Mouse (Mus musculus): ENCODE measurements around the gene 9530077C05Rik. TPM values are rescaled to one million over a fixed set of nuclear protein-coding genes. Genes with fewer than 3 reads are reported as not detected.
A peak's percentile ranks its signal among the peaks of the same experiment; 100 is the strongest.

9530077C05Rik gene
- 3.6 and 5.0 TPM in 2 replicates for polyA plus RNA-seq (2015; fragmentation: Nextera tagmentation; extraction: Ambion mirVana)

DNA sequence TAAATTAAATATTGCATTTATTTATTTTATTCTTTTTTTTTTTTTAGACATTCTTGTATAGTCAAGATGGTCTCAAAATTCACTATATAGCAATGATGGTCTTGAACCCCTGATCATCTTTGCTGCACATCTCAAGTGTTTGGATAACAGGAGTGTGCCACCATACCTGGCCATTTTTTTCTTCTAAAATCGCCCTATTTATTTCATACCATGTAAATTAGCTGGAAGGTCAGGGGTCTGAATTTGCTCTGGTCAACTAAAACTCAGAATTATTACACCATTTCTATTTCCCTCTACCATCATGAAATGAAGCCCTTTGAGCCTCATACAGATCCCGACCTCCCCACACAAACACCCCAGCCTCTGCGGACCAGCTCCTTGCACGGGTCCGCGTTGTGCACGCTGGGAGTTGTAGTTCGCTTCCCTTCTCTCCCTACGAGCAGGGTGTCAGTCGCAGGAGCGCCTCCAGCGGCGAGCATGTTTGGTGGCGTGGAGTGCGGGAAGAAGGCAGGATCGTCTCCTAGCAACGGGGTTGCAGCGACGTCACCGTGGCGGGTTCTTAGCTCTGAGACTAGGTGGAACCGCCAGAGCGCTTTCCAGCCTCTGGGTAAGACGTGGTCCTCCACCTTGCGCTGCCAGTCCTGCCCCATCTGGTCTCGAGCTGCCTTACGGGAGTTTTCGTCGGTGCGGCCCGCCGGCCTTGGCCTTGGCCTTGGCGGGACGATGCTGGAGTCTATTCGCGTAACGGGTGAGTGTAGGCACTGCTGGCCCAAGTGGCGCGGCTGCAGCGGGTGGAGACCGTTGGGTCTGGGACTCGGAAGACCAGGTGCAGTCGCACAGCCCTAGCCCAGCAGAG lies at the start of gene 9530077C05Rik:
Gene 9530077C05Rik, plus strand, starts transcription at position 512 of the 856 bp plus-strand sequence.
- Histone ChIP-seq H3K27ac (0 out of 2 replicates have a peak within 1 kb of the TSS, but pooled peaks have one; percentile 33), H3K36me3 (no peaks in the 10 kb centered on the region), H3K27me3 (no peaks in the 10 kb centered on the region), H3K4me2 (peak within 1 kb of the TSS; percentile 89), H3K9me3 (replicated peaks) (no peaks in the 10 kb centered on the region), H3K4me1 (peaks cover 3% of the 10 kb centered on the region; the same call in 1 of the 2 replicates), H3K4me3 (replicated peaks) (peak within 1 kb of the TSS; percentile 65), H3K9ac (peak within 1 kb of the TSS; percentile 63)
- ATAC-seq (replicated peaks; ENCODE audit: low FRiP score) = peak; percentile 98
- under 1% methylated on average over 43 of the region's 43 CpGs for WGBS

GRCm38 (mm10) chr9:22366221-22366620 lies 45.1 kb upstream of the 9530077C05Rik start:
- ATAC-seq (replicated peaks; ENCODE audit: low FRiP score) = no peak
- WGBS = 95% methylated on average over 2 of the region's 2 CpGs
- Histone ChIP-seq H3K4me1 (no peaks in the 10 kb centered on the region), H3K9me3 (replicated peaks) (no peaks in the 10 kb centered on the region), H3K4me3 (replicated peaks) (no peak overlapping the region), H3K27ac (no peak overlapping the region), H3K4me2 (no peak overlapping the region), H3K9ac (no peak overlapping the region), H3K27me3 (no peaks in the 10 kb centered on the region), H3K36me3 (peaks cover 88% of the 10 kb centered on the region)

DNA sequence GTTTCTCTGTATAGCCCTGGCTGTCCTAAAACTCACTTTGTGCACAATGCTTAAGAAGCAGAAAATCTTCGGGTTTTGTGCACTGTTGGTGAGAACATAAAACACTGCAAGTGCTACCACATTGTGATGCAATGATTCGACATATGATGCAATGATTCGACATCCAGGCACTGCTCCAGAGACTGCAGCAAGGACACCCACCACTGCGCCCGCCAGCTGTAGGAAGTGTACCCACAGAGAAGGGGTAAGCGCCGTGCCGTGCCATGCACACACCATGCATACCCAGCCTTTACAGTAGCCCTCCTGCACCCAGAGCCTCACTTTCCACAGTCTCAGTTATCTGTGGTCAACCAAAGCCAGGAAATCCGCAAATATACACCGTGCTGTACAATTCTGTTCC lies 44.7 kb upstream of the 9530077C05Rik start:
- Histone ChIP-seq H3K4me2 (no peak overlapping the region), H3K27ac (no peak overlapping the region), H3K27me3 (no peaks in the 10 kb centered on the region), H3K36me3 (peaks cover 88% of the 10 kb centered on the region), H3K4me3 (replicated peaks) (no peak overlapping the region), H3K4me1 (no peaks in the 10 kb centered on the region), H3K9ac (no peak overlapping the region), H3K9me3 (replicated peaks) (no peaks in the 10 kb centered on the region)
- no peak for ATAC-seq (replicated peaks; ENCODE audit: low FRiP score)
- WGBS = 94% methylated on average over 10 of the region's 10 CpGs

- H3K27ac ChIP-seq = no peak overlapping the region
- no peak for ATAC-seq (replicated peaks; ENCODE audit: low FRiP score)
- H3K27me3 ChIP-seq = no peaks in the 10 kb centered on the region
- no peak overlapping the region for H3K9ac ChIP-seq
- peaks cover 90% of the 10 kb centered on the region for H3K36me3 ChIP-seq
- WGBS = 80% methylated on average over 6 of the region's 6 CpGs
- no peak overlapping the region for H3K4me2 ChIP-seq
- H3K9me3 ChIP-seq (replicated peaks) = no peaks in the 10 kb centered on the region
- no peaks in the 10 kb centered on the region for H3K4me1 ChIP-seq
- no peak overlapping the region for H3K4me3 ChIP-seq (replicated peaks)
Observed at GRCm38 (mm10) chr9:22368030-22368429, 43.3 kb upstream of the 9530077C05Rik start.

DNA sequence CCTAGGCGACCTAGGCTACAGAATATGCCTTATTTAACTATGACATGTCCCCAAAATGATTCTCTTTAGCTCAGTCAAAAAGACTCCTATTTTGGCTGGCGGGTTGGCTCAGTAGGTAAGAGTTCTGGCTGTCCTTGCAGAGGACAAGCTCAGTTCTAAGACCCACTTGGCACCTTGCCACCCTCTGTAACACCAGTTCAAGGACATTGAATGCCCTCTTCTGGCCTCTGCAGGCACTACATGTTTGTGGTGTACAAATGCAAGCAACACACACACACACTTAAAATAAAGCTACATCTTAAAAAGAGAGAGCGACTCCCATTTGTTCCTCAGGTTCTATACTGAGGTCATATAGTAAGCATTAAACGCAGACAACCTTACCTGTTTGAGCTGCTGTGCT lies 38.6 kb upstream of the 9530077C05Rik start:
- Histone ChIP-seq H3K27ac (no peak overlapping the region), H3K4me1 (no peaks in the 10 kb centered on the region), H3K9me3 (replicated peaks) (no peaks in the 10 kb centered on the region), H3K36me3 (peaks cover 88% of the 10 kb centered on the region), H3K4me2 (no peak overlapping the region), H3K4me3 (replicated peaks) (no peak overlapping the region), H3K9ac (no peak overlapping the region), H3K27me3 (no peaks in the 10 kb centered on the region)
- 94% methylated on average over 4 of the region's 4 CpGs for WGBS
- ATAC-seq (replicated peaks; ENCODE audit: low FRiP score) = no peak

- Histone ChIP-seq H3K27me3 (no peaks in the 10 kb centered on the region), H3K4me2 (no peak overlapping the region), H3K9me3 (replicated peaks) (0 out of 2 replicates have a peak, but pooled peaks cover 3% of the 10 kb centered on the region), H3K4me1 (no peaks in the 10 kb centered on the region), H3K4me3 (replicated peaks) (no peak overlapping the region), H3K9ac (no peak overlapping the region), H3K27ac (no peak overlapping the region), H3K36me3 (peaks cover 88% of the 10 kb centered on the region)
- 88% methylated on average over 5 of the region's 5 CpGs for WGBS
- no peak for ATAC-seq (replicated peaks; ENCODE audit: low FRiP score)
Observed at GRCm38 (mm10) chr9:22376086-22376485, 35.2 kb upstream of the 9530077C05Rik start.

DNA sequence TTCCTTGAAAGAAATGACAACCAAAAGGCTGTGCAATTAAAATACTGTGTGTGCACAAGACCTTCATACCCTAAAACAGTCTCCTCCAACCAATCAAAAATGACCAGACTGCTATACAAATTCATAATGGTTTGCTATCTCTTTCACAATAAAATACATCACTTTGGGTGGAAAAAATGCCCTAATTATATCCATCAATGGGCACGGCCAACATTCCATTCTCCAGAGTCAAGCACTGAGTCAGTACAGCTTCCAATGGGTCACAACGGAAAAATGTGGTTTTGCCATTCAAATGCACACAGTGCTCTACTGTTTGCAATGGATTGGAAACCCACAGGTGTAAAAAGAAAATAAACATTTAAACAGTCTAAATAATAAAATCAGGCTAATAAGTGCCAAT lies 25.4 kb upstream of the 9530077C05Rik start:
- no peak for ATAC-seq (replicated peaks; ENCODE audit: low FRiP score)
- Histone ChIP-seq H3K36me3 (peaks cover 25% of the 10 kb centered on the region), H3K4me3 (replicated peaks) (no peak overlapping the region), H3K4me2 (no peak overlapping the region), H3K9me3 (replicated peaks) (no peaks in the 10 kb centered on the region), H3K27ac (no peak overlapping the region), H3K27me3 (no peaks in the 10 kb centered on the region), H3K4me1 (peaks cover 22% of the 10 kb centered on the region), H3K9ac (no peak overlapping the region)
- WGBS = 74% methylated on average over 2 of the region's 2 CpGs

DNA sequence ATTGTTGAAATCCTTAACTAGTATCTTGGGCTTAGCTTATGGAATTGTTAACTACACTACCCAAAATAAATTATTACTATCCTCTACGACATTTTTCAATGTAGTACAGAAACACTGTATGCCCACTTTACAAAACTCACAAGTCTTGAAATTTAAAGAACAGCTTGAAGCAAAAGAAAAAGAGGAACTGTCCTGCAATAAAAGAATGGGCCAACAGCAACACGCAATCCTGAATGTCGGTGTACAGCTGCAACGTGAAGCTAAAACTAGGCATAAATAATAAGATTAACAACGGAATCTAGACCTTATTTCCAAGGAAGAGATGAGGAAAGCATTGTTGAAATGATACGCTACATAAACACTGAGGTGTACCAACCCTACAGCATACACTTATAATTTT lies 23.4 kb upstream of the 9530077C05Rik start:
- no peak for ATAC-seq (replicated peaks; ENCODE audit: low FRiP score)
- H3K9me3 ChIP-seq (replicated peaks) = no peaks in the 10 kb centered on the region
- peak overlapping the region; percentile 79; the same call in 1 of the 2 replicates for H3K9ac ChIP-seq
- H3K27me3 ChIP-seq = no peaks in the 10 kb centered on the region
- peak overlapping the region; percentile 82 for H3K4me2 ChIP-seq
- H3K4me1 ChIP-seq = peaks cover 22% of the 10 kb centered on the region
- peak overlapping the region; percentile 95; the same call in 1 of the 2 replicates for H3K27ac ChIP-seq
- WGBS = 15% methylated on average over 6 of the region's 6 CpGs
- H3K4me3 ChIP-seq (replicated peaks) = peak overlapping the region; percentile 87
- H3K36me3 ChIP-seq = peaks cover 6% of the 10 kb centered on the region; the same call in 1 of the 2 replicates

DNA sequence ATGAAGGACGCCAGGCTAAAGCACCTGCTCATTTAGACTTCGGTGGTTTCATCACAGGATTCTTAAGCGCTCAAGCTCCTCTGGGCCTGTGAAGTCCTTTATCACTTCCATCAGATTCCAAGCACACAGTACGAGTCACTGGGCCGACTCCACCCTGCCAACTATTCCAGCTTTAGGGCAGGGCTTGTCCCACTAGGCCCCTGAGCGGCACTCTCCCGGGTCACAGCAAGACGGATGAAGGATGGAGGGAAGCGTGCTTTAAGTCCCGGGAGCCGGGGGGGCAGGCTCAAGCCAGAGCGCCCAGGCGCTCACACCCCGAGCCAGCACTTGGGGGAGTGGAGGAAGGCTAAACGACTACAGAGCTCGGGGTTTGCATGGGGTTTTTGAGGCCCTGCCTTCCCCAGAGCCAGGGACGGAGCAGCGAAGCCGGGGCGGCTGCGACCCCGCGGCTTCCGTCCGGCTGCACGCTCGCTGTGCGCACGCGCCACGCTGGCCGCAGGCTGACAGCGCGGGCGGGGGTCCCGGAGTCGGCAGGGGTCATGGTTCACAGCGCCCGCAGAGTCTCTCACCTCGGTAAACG lies 22.8 kb upstream of the 9530077C05Rik start:
- H3K27me3 ChIP-seq = no peaks in the 10 kb centered on the region
- H3K4me2 ChIP-seq = peak overlapping the region; percentile 82
- H3K4me1 ChIP-seq = peaks cover 22% of the 10 kb centered on the region
- ATAC-seq (replicated peaks; ENCODE audit: low FRiP score) = peak; percentile 78
- WGBS = under 1% methylated on average over 41 of the region's 41 CpGs
- H3K9ac ChIP-seq = peak overlapping the region; percentile 79
- no peaks in the 10 kb centered on the region for H3K9me3 ChIP-seq (replicated peaks)
- peak overlapping the region; percentile 95 for H3K27ac ChIP-seq
- 0 out of 2 replicates have a peak, but pooled peaks cover under 1% of the 10 kb centered on the region for H3K36me3 ChIP-seq
- H3K4me3 ChIP-seq (replicated peaks) = peak overlapping the region; percentile 87

- Histone ChIP-seq H3K9me3 (replicated peaks) (no peaks in the 10 kb centered on the region), H3K4me1 (peaks cover 22% of the 10 kb centered on the region), H3K4me2 (peak within 1 kb of the TSS; percentile 82), H3K36me3 (no peaks in the 10 kb centered on the region), H3K27ac (peak within 1 kb of the TSS; percentile 95), H3K27me3 (no peaks in the 10 kb centered on the region), H3K4me3 (replicated peaks) (peak within 1 kb of the TSS; percentile 87), H3K9ac (peak within 1 kb of the TSS; percentile 79)
- ATAC-seq (replicated peaks; ENCODE audit: low FRiP score) = peak; percentile 97
- under 1% methylated on average over 44 of the region's 44 CpGs for WGBS
Observed at GRCm38 (mm10) chr9:22389021-22389476, 22.3 kb upstream of the 9530077C05Rik start, which contains the start of gene Anln. Anln (minus strand) TSS chr9:22389188.

- peak overlapping the region; percentile 87 for H3K4me3 ChIP-seq (replicated peaks)
- no peaks in the 10 kb centered on the region for H3K36me3 ChIP-seq
- no peaks in the 10 kb centered on the region for H3K9me3 ChIP-seq (replicated peaks)
- H3K9ac ChIP-seq = no peak overlapping the region
- peaks cover 22% of the 10 kb centered on the region for H3K4me1 ChIP-seq
- peak overlapping the region; percentile 95 for H3K27ac ChIP-seq
- H3K4me2 ChIP-seq = peak overlapping the region; percentile 82
- WGBS = 63% methylated on average over 6 of the region's 6 CpGs
- H3K27me3 ChIP-seq = no peaks in the 10 kb centered on the region
- ATAC-seq (replicated peaks; ENCODE audit: low FRiP score) = no peak
Observed at GRCm38 (mm10) chr9:22389736-22390245, 21.5 kb upstream of the 9530077C05Rik start.

DNA sequence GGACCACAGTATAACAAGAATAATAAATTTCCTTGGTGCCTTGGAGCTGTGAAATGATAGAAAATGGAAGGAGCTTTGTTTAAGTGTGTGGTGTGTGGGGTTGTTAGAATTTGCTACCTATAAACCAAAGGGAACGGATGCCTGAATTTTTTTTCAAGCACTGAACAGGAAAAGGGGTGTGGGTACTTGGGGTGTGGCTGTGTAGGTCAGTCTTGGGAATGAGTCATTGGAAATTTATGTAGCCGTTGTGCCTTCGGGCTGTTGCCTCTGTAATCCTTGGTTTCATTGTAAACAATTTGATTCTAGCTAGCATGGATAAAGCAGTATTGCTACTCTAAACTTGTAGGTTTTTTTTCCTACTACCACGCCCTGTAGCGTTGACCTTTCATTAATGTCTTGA lies 20.9 kb upstream of the 9530077C05Rik start:
- WGBS = 81% methylated on average over 5 of the region's 5 CpGs

More for the DNA sequence above, 20.9 kb upstream of the 9530077C05Rik start:
- ATAC-seq (replicated peaks; ENCODE audit: low FRiP score) = no peak
- peaks cover 22% of the 10 kb centered on the region for H3K4me1 ChIP-seq
- H3K27me3 ChIP-seq = no peaks in the 10 kb centered on the region
- H3K36me3 ChIP-seq = no peaks in the 10 kb centered on the region
- H3K4me2 ChIP-seq = no peak overlapping the region
- no peak overlapping the region for H3K27ac ChIP-seq
- no peak overlapping the region for H3K9ac ChIP-seq
- H3K9me3 ChIP-seq (replicated peaks) = no peaks in the 10 kb centered on the region
- no peak overlapping the region for H3K4me3 ChIP-seq (replicated peaks)

All from kidney, embryonic 15.5 days (tissue).